Mouse (Mus musculus): ENCODE results near the gene Tdrd1. TPM values are rescaled to one million over a fixed set of nuclear protein-coding genes. Genes with fewer than 3 reads are reported as not detected.

The Tdrd1 gene
- polyA plus RNA-seq, 1 experiment from 2014 or later = not detected

GRCm38 (mm10) chr19:56910561-56910960 is 84.6 kb downstream of the Tdrd1 start:
- WGBS (ENCODE audit: missing documents) = 85% methylated on average over 11 of the region's 11 CpGs
- Histone ChIP-seq H3K79me2 (ENCODE audit: inconsistent target) (no peaks in the 10 kb centered on the region), H3K4me3 (ENCODE audit: inconsistent target) (no peak overlapping the region), H3K27ac (no peak overlapping the region), H3K36me3 (ENCODE audit: inconsistent target) (no peaks in the 10 kb centered on the region)

- no peaks in the 10 kb centered on the region for H3K36me3 ChIP-seq (ENCODE audit: inconsistent target)
- no peak overlapping the region for H3K27ac ChIP-seq
- WGBS (ENCODE audit: missing documents) = 84% methylated on average over 4 of the region's 4 CpGs
- H3K4me3 ChIP-seq (ENCODE audit: inconsistent target) = no peak overlapping the region
- no peaks in the 10 kb centered on the region for H3K79me2 ChIP-seq (ENCODE audit: inconsistent target)
These were observed 87.8 kb downstream of the Tdrd1 start for GRCm38 (mm10) chr19:56913761-56914160.

GRCm38 (mm10) chr19:56914658-56915057 is 88.6 kb downstream of the Tdrd1 start:
- Histone ChIP-seq H3K27ac (no peak overlapping the region), H3K36me3 (ENCODE audit: inconsistent target) (no peaks in the 10 kb centered on the region), H3K79me2 (ENCODE audit: inconsistent target) (no peaks in the 10 kb centered on the region), H3K4me3 (ENCODE audit: inconsistent target) (no peak overlapping the region)
- 89% methylated on average over 3 of the region's 3 CpGs for WGBS (ENCODE audit: missing documents)

- Histone ChIP-seq H3K36me3 (ENCODE audit: inconsistent target) (no peaks in the 10 kb centered on the region), H3K27ac (no peak overlapping the region), H3K4me3 (ENCODE audit: inconsistent target) (no peak overlapping the region), H3K79me2 (ENCODE audit: inconsistent target) (no peaks in the 10 kb centered on the region)
- 88% methylated on average over 6 of the region's 6 CpGs for WGBS (ENCODE audit: missing documents)
These were observed 89.1 kb downstream of the Tdrd1 start for GRCm38 (mm10) chr19:56915084-56915483.

Other genes with a start within 250 kb of the Tdrd1 start
- 0.16 to 0.89 TPM (median 0.19 TPM) in 3 replicates for gene Adrb1, start 104.0 kb upstream of the Tdrd1 start, polyA plus RNA-seq (2018)
- gene Ccdc186, start 4.0 kb upstream of the Tdrd1 start, polyA plus RNA-seq (2018) = 9.1 to 14.8 TPM (median 9.7 TPM) in 3 replicates
- not detected in 3 replicates for gene Vwa2, start 48.0 kb downstream of the Tdrd1 start, polyA plus RNA-seq (2018)
- not detected in 3 replicates for gene Afap1l2, start 182.0 kb downstream of the Tdrd1 start, polyA plus RNA-seq (2018)